Mouse (Mus musculus): ENCODE measurements at regions not wholly inside any gene's neighbourhood (a gene's known extent, or its start where the extent isn't known, plus 50 kb on each side); places are given as distances from the start of the nearest gene placed in this dataset.

DNA sequence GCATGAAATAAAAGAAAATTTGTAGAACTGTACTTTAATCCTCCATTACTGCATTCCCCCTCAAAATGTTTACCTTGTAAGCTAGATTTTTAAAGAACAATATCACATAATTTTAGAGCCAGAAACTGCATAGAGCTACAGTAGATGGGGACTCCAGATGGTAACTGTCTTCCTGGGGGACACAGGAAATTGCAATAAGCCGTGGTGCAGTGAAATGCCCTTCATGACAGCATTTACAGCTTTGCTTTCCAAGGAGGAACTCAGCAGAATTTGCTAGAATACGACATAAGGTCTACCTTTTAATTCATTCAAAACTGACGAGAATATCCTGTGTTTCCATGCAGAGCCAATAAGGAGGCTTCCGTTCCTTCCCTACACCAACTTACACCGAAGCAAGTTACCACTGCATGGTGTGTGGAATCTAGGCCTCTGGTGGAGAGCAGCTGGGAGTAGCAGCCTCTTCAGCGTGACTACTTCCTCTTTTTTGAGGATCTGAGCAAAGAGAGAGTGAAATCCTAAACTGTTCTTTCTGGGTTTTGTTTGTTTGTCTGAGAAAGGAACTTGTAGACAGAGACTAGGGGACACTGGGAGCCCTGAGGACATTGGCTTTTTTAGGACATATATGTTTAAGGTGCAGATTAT lies 164.6 kb downstream of the Gm9376 start:
- Histone ChIP-seq H3K36me3 (ENCODE audit: control insufficient read depth, insufficient read depth, low read length) (no peaks in the 10 kb centered on the region), H3K27ac (ENCODE audit: low read length) (no peak overlapping the region), H3K4me3 (ENCODE audit: low read depth, low read length) (no peak overlapping the region), H3K4me1 (ENCODE audit: control insufficient read depth, insufficient read depth, low read length) (no peaks in the 10 kb centered on the region), H3K27me3 (ENCODE audit: control insufficient read depth, insufficient read depth, low read depth, low read length) (peaks cover 16% of the 10 kb centered on the region), H3K9ac (ENCODE audit: low read depth, low read length) (no peak overlapping the region), H3K4me2 (ENCODE audit: low read length) (no peak overlapping the region), H3K9me3 (replicated peaks; ENCODE audit: control insufficient read depth, low read length, poor library complexity, severe bottlenecking) (no peaks in the 10 kb centered on the region)
- no peak for ATAC-seq
- WGBS, result 85% methylated on average over 6 of the region's 6 CpGs

Data from midbrain, embryonic 16.5 days (tissue).